ENCODE assay signal across 8 mouse cellular contexts in genomic region chr10:60373937-60374578, GRCm38 (mm10). TPM values are rescaled to one million over a fixed set of nuclear protein-coding genes. Genes with fewer than 3 reads are reported as not detected.
DNase-seq lines count a peak whose midpoint lies in the region; ATAC-seq and TF ChIP-seq lines count a peak whose summit lies in the region.
"Had no signal": no experiment of that assay in that cellular context is flagged by ENCODE, and none has a peak within 500 bp of the region (broad histone marks: within the 10 kb centered on the region; RNA-seq: fewer than 3 reads in every experiment).

No protein-coding gene starts in this region.

- ATAC-seq in midbrain, embryonic 15.5 days (replicated peaks) = no peak

- no peaks in the 10 kb centered on the region for H3K27me3 ChIP-seq in midbrain, embryonic 15.5 days (replicated peaks)

- H3K4me3 ChIP-seq in lung, adult 2 months (replicated peaks; ENCODE audit: extremely low read depth, low read depth, low read length) = no peak overlapping the region
- H3K4me3 ChIP-seq in midbrain, embryonic 15.5 days = no peak overlapping the region

- no peaks in the 10 kb centered on the region for H3K9me3 ChIP-seq in midbrain, embryonic 15.5 days

- H3K9ac ChIP-seq in midbrain, embryonic 15.5 days = no peak overlapping the region

- no peak overlapping the region for H3K4me2 ChIP-seq in midbrain, embryonic 15.5 days

- peaks cover 18% of the 10 kb centered on the region for H3K4me1 ChIP-seq in lung, adult 2 months (ENCODE audit: control insufficient read depth, insufficient read depth, low read length)
- no peaks in the 10 kb centered on the region for H3K4me1 ChIP-seq in midbrain, embryonic 15.5 days

- TF ChIP-seq POLR2A in lung, adult 2 months (IDR thresholded peaks at IDR 0.05; ENCODE audit: borderline replicate concordance, extremely low read depth, low read depth, low read length) = no peak

- H3K36me3 ChIP-seq in midbrain, embryonic 15.5 days (replicated peaks) = no peaks in the 10 kb centered on the region

- H3K27ac ChIP-seq in midbrain, embryonic 15.5 days = no peak overlapping the region

- intact Hi-C loops in heart, postnatal 36 days (cut with DNase I) = no loop called here

- WGBS in lung, adult 2 months = 29% methylated on average over 8 of the region's 8 CpGs
- WGBS in midbrain, embryonic 15.5 days = 67% methylated on average over 8 of the region's 8 CpGs

- TF ChIP-seq CTCF in lung, adult 2 months (IDR thresholded peaks at IDR 0.05; ENCODE audit: insufficient read depth, low read length) = 0 out of 2 replicates have a peak, but pooled peaks have one; percentile 8

- peak; percentile 91 for DNase-seq in NIH3T3 (ENCODE audit: low read depth)
- DNase-seq in brain, adult 2 months (ENCODE audit: low read depth, low spot score) = peak; percentile 58
- DNase-seq in heart, postnatal 36 days = peak; percentile 50 to 58
- DNase-seq in lung, adult 2 months = peak; percentile 38
- no peak for DNase-seq in thymus, adult 18-20 months
- no peak for DNase-seq in cerebellum, adult 11-12 months

RNA-seq across cellular contexts. Expression of gene Gm17455, which starts 25.5 kb away (rescaled TPM):
- total RNA-seq in heart, postnatal 36 days (2021) = not detected
- 0.33 and 1.2 TPM in 2 replicates for polyA plus RNA-seq in lung, adult 2 months (2012; rRNA removed)
- 8.9 and 11.0 TPM in 2 replicates for polyA plus RNA-seq in midbrain, embryonic 15.5 days (2015; fragmentation: Nextera tagmentation; extraction: Ambion mirVana)
- total RNA-seq: common myeloid progenitor, adult 5-6 weeks had no signal

RNA-seq across cellular contexts. Expression of gene Vsir, which starts 27.4 kb away (rescaled TPM):
- total RNA-seq in heart, postnatal 36 days (2021) = 10 to 100 TPM; 17.6 to 27.0 TPM
- polyA plus RNA-seq in lung, adult 2 months (2012; rRNA removed) = 87.9 and 105 TPM in 2 replicates
- 2.5 and 3.0 TPM in 2 replicates for polyA plus RNA-seq in midbrain, embryonic 15.5 days (2015; fragmentation: Nextera tagmentation; extraction: Ambion mirVana)

Comparison
In these comparisons a context has a peak if more than half of its experiments do, and no peak if none do; other contexts are left out.
1. DNase-seq: peak in NIH3T3 (single experiment), brain, adult 2 months (single experiment), heart, postnatal 36 days (2 of 2) and lung, adult 2 months (single experiment); none in thymus, adult 18-20 months (0 of 2) and cerebellum, adult 11-12 months (single experiment).
2. RNA of gene Vsir, which starts 27.4 kb away (polyA plus RNA-seq): 87.9 to 105 TPM in lung, adult 2 months; 2.5 to 3.0 TPM in midbrain, embryonic 15.5 days; every median in the first group is over 10 times any median in the second.